Mouse (Mus musculus) cerebellum, adult 2 months (tissue): ENCODE results near the gene Upk1a.

Experiments used
- CTCF ChIP-seq: fragments of 200-500 bp; IDR thresholded peaks from 2 replicates; pipeline ENCODE4 v1.5.1; 2011; ENCODE audit warnings: low read depth, mild to moderate bottlenecking, control low read depth, low read length, moderate library complexity, borderline replicate concordance; ENCODE audit not compliant: insufficient read depth
- POLR2A ChIP-seq: fragments of 200-500 bp; IDR thresholded peaks from 2 replicates; pipeline ENCODE4 v1.6.1; 2011; ENCODE audit warnings: low read length, control low read depth, borderline replicate concordance; ENCODE audit not compliant: insufficient read depth

DNA sequence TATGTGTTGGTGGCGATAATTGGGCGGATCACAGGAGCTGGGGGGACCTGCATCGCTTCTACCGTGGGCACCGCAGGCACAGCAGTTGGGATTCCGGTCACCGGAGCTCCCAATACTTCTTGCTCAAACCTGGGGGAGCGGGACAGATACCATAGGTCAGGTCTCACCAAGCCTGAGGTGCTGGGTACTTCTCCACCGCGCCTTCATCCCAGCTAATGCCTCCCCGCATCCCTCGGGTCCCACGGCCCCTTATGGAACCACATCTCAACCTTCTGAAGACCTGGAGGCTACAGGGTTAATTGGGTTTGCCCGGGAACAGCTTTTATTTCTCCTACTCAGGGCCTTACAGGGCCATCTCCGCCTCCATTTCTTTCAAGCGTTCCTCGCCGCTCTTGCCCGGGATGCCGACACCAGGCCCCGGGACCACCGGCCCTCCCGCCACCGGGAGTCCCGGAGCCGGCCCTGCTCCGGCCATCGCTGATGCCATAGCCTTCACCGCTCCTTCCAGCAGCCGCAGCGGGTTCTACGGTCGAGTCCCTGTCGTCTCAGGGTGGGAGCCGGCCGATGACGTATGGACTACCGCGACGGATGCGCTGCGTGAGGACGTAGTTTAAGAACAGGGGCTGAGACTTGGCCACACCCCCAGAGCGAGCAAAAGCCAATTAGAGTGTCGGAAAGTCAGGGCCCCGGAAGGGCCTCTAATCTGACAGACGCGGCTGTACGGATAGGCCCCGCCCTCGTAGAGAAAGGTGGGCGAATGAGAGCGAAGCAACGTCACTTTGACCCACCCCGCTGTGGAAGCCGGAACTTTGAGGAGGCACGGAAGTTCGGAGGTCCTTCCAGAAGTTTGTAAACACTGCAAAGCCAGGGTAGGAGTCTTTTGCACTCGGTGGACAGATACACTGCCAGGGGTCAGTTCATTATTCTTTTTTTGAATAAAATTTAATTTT lies 37.2 kb upstream of the Upk1a start, which contains the start of gene Rbm42:
- TF ChIP-seq POLR2A: peak; percentile 82
- no peak for TF ChIP-seq CTCF
